Mouse (Mus musculus): Measurements from ENCODE around the gene Slc9a9.
"Not testable (repeated sequence)": the region's sequence is repeated elsewhere in the genome, so short reads cannot be mapped to it uniquely, and the experiment has no call there.

DNA sequence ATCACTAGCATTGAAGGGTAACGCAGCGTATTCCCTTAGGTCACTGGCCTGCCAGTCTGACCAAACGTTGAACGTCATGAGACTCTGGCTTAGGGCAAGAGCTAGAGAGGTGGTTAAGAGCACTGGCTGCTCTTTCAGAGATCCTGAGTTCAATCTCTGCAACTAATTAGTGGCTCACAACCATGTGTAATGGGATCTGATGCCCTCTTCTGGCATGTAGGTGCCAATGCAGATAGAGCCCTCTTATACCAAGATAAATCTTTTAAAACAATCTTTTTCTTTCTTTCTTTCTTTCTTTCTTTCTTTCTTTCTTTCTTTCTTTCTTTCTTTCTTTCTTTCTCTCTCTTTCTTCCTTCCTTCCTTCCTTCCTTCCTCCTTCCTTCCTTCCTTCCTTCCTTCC lies 35.4 kb upstream of the Slc9a9 start:
- TF ChIP-seq POLR2A, CTCF (IDR thresholded peaks at IDR 0.05; ENCODE audit: insufficient read depth, low read depth, low read length): not testable (repeated sequence)

Measured in olfactory bulb, adult 2 months (tissue).